Comparison of ENCODE assay signal across 9 mouse cellular contexts in the genomic region with DNA sequence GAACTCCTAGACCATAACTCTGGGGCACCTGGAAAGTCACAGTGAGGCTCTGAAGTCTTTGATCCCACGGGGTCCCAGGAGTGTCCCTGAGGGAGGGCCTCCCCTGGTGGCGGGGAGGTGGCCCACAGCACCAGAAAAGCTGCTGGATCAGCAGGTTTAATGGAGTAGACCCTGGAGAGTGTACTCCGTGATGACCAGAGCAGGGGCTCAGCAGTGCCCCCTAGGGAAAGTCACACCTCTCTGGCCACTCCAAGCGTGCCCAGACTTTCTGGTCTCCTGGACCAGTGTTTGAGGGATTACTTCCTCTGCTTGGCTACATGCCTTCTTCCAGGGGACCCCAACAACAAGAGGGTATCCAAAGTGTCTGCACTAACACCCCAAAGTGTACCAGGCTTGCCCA. TPM values are rescaled to one million over a fixed set of nuclear protein-coding genes. Genes with fewer than 3 reads are reported as not detected.
A peak's percentile ranks its signal among the peaks of the same experiment; 100 is the strongest.
DNase-seq lines count a peak whose midpoint lies in the region; ATAC-seq and TF ChIP-seq lines count a peak whose summit lies in the region.
"Had no signal": no experiment of that assay in that cellular context is flagged by ENCODE, and none has a peak within 500 bp of the region (broad histone marks: within the 10 kb centered on the region; RNA-seq: fewer than 3 reads in every experiment).

No protein-coding gene starts in this region.

- H3K27me3 ChIP-seq in cerebellum, adult 2 months (ENCODE audit: control insufficient read depth, insufficient read depth, low read length), result no peaks in the 10 kb centered on the region
- H3K27me3 ChIP-seq in testis, adult 2 months (ENCODE audit: control insufficient read depth, insufficient read depth, low read length), result no peaks in the 10 kb centered on the region
- no peaks in the 10 kb centered on the region for H3K27me3 ChIP-seq in lung, postnatal 0 days (replicated peaks; ENCODE audit: insufficient read depth, low read length)

- no peak overlapping the region for H3K27ac ChIP-seq in cerebellum, adult 2 months (ENCODE audit: insufficient read depth, low read length)
- no peak overlapping the region; the same call in 1 of the 2 replicates for H3K27ac ChIP-seq in testis, adult 2 months (ENCODE audit: control insufficient read depth, insufficient read depth, low read depth, low read length)
- no peak overlapping the region for H3K27ac ChIP-seq in lung, postnatal 0 days (ENCODE audit: low read length)

- H3K4me3 ChIP-seq in cerebellum, adult 2 months (replicated peaks; ENCODE audit: insufficient read depth, low read depth, low read length), result no peak overlapping the region
- peak overlapping the region; percentile 14; the same call in 1 of the 2 replicates for H3K4me3 ChIP-seq in testis, adult 2 months (ENCODE audit: control insufficient read depth, low read depth, low read length)
- H3K4me3 ChIP-seq in lung, postnatal 0 days (ENCODE audit: low read depth, low read length), result no peak overlapping the region

- no peak for TF ChIP-seq POLR2A in cerebellum, adult 2 months (IDR thresholded peaks at IDR 0.05; ENCODE audit: borderline replicate concordance, insufficient read depth, low read length)
- TF ChIP-seq POLR2A in testis, adult 2 months (IDR thresholded peaks at IDR 0.05; ENCODE audit: control insufficient read depth, low read depth, low read length), result no peak

- H3K9ac ChIP-seq in lung, postnatal 0 days (replicated peaks; ENCODE audit: low read depth), result no peak overlapping the region

- WGBS in cerebellum, adult 2 months, result 43% methylated on average over 4 of the region's 4 CpGs
- WGBS in lung, postnatal 0 days, result 42% methylated on average over 4 of the region's 4 CpGs

- peaks cover 24% of the 10 kb centered on the region for H3K4me1 ChIP-seq in cerebellum, adult 2 months (ENCODE audit: control insufficient read depth, insufficient read depth, low read length)
- H3K4me1 ChIP-seq in testis, adult 2 months (ENCODE audit: control insufficient read depth, insufficient read depth, low read length), result peaks cover 13% of the 10 kb centered on the region
- H3K4me1 ChIP-seq in lung, postnatal 0 days (ENCODE audit: insufficient read depth, low read depth, low read length), result peaks cover 20% of the 10 kb centered on the region; the same call in 1 of the 2 replicates

- H3K9me3 ChIP-seq in lung, postnatal 0 days (ENCODE audit: low read length), result no peaks in the 10 kb centered on the region

- peak; percentile 54 for TF ChIP-seq CTCF in cerebellum, adult 2 months (IDR thresholded peaks at IDR 0.05; ENCODE audit: borderline replicate concordance, insufficient read depth, low read depth, low read length)
- no peak for TF ChIP-seq CTCF in testis, adult 2 months (IDR thresholded peaks at IDR 0.05; ENCODE audit: control insufficient read depth, insufficient read depth, insufficient replicate concordance, low read depth, low read length)
- TF ChIP-seq CTCF in lung, postnatal 0 days (IDR thresholded peaks at IDR 0.05), result peak; percentile 49

- TF ChIP-seq EP300 in lung, postnatal 0 days (IDR thresholded peaks at IDR 0.05), result no peak

- H3K4me2 ChIP-seq in lung, postnatal 0 days (replicated peaks; ENCODE audit: low read depth, low read length), result no peak overlapping the region

- H3K36me3 ChIP-seq in testis, adult 2 months (ENCODE audit: control insufficient read depth, insufficient read depth, low read length), result no peaks in the 10 kb centered on the region
- peaks cover 19% of the 10 kb centered on the region; the same call in 1 of the 2 replicates for H3K36me3 ChIP-seq in lung, postnatal 0 days (ENCODE audit: insufficient read depth, low read length)

- DNase-seq in cerebellum, adult 2 months, result no peak
- DNase-seq in testis, postnatal 14 days (ENCODE audit: low spot score), result no peak
- no peak for DNase-seq in lung, postnatal 0 days (ENCODE audit: low spot score)
- no peak for DNase-seq in ovary, adult 18-20 months (ENCODE audit: low spot score)
- DNase-seq in layer of hippocampus, adult 8-10 months (ENCODE audit: low spot score in 2 of 2), result no peak
- DNase-seq in embryo, embryonic 10 days (ENCODE audit: low spot score), result no peak

- ATAC-seq in cerebellum, adult (ENCODE audit: insufficient number of reproducible peaks, low FRiP score, low TSS enrichment), result no peak
- no peak for ATAC-seq in lung, postnatal 0 days

RNA-seq across cellular contexts. Expression of a gene that starts 4.0 kb away (rescaled TPM):
- polyA plus RNA-seq in cerebellum, adult 2 months (2012; rRNA removed), result 16.1 and 16.2 TPM in 2 replicates
- polyA plus RNA-seq in testis, adult 2 months (2012; rRNA removed), result 596 and 686 TPM in 2 replicates
- 6.0 and 6.3 TPM in 2 replicates for polyA plus RNA-seq in lung, postnatal 0 days (2015; fragmentation: Nextera tagmentation; extraction: Ambion mirVana)
- 10 to 100 TPM; 17.0 to 19.6 (median 18.3) TPM for total RNA-seq in layer of hippocampus, adult 8-10 months (2022)

RNA-seq across cellular contexts. Expression of a gene that starts 15.9 kb away (rescaled TPM):
- 193 and 199 TPM in 2 replicates for polyA plus RNA-seq in cerebellum, adult 2 months (2012; rRNA removed)
- 135 and 153 TPM in 2 replicates for polyA plus RNA-seq in testis, adult 2 months (2012; rRNA removed)
- 90.6 and 90.7 TPM in 2 replicates for polyA plus RNA-seq in lung, postnatal 0 days (2015; fragmentation: Nextera tagmentation; extraction: Ambion mirVana)
- total RNA-seq in layer of hippocampus, adult 8-10 months (2022), result 100 to 1,000 TPM; 149 to 154 (median 150) TPM

RNA-seq across cellular contexts. Expression of a gene that starts 23.2 kb away (rescaled TPM):
- polyA plus RNA-seq in cerebellum, adult 2 months (2012; rRNA removed), result 1,410 and 1,545 TPM in 2 replicates
- 446 and 549 TPM in 2 replicates for polyA plus RNA-seq in testis, adult 2 months (2012; rRNA removed)
- polyA plus RNA-seq in lung, postnatal 0 days (2015; fragmentation: Nextera tagmentation; extraction: Ambion mirVana), result 511 and 651 TPM in 2 replicates
- 100 to 1,000 TPM; 320 to 446 (median 390) TPM for total RNA-seq in layer of hippocampus, adult 8-10 months (2022)

RNA-seq across cellular contexts. Expression of a gene that starts 27.2 kb away (rescaled TPM):
- polyA plus RNA-seq in cerebellum, adult 2 months (2012; rRNA removed), result 145 and 151 TPM in 2 replicates
- 1.3 and 1.7 TPM in 2 replicates for polyA plus RNA-seq in testis, adult 2 months (2012; rRNA removed)
- 1.00 and 1.0 TPM in 2 replicates for polyA plus RNA-seq in lung, postnatal 0 days (2015; fragmentation: Nextera tagmentation; extraction: Ambion mirVana)
- 10 to 100 TPM; 18.0 to 36.4 (median 30.4) TPM for total RNA-seq in layer of hippocampus, adult 8-10 months (2022)
- polyA plus RNA-seq: C2C12 had no signal

RNA-seq across cellular contexts. Expression of a gene that starts 35.2 kb away (rescaled TPM):
- polyA plus RNA-seq in cerebellum, adult 2 months (2012; rRNA removed), result 7.9 and 10.8 TPM in 2 replicates
- polyA plus RNA-seq in testis, adult 2 months (2012; rRNA removed), result 3.3 and 4.1 TPM in 2 replicates
- polyA plus RNA-seq in lung, postnatal 0 days (2015; fragmentation: Nextera tagmentation; extraction: Ambion mirVana), result 6.4 and 7.3 TPM in 2 replicates
- 1 to 10 TPM; 5.8 to 7.4 (median 6.7) TPM for total RNA-seq in layer of hippocampus, adult 8-10 months (2022)

Comparison
In these comparisons a context has a peak if more than half of its experiments do, and no peak if none do; other contexts are left out.
1. RNA of a gene that starts 4.0 kb away (polyA plus RNA-seq): 596 to 686 TPM in testis, adult 2 months; 16.1 to 16.2 TPM in cerebellum, adult 2 months and 6.0 to 6.3 TPM in lung, postnatal 0 days; every median in the first group is over 10 times any median in the second.